Mouse (Mus musculus) splenic B cell, adult 2 months (primary cell): ENCODE results near the gene Hic1.

Experiments used
- DNase-seq: peaks from one replicate; pipeline ENCODE4 v3.0.0-alpha.2; 2011; ENCODE audit warnings: low read depth, low spot score
- H3K27me3 ChIP-seq: 2 replicates; pipeline ENCODE4 v1.6.1; 2012; ENCODE audit warnings: mild to moderate bottlenecking, low read length, moderate library complexity, mixed read lengths; ENCODE audit not compliant: control insufficient read depth, poor library complexity, insufficient read depth, severe bottlenecking
- H3K36me3 ChIP-seq: 2 replicates; pipeline ENCODE4 v1.6.1; 2012; ENCODE audit warnings: mild to moderate bottlenecking, low read length, moderate library complexity, mixed read lengths; ENCODE audit not compliant: control insufficient read depth, poor library complexity, insufficient read depth, severe bottlenecking

The Hic1 gene

GRCm38 (mm10) chr11:75135358-75135757 is 34.0 kb downstream of the Hic1 start:
- no peak for DNase-seq
- Histone ChIP-seq H3K27me3 (no peaks in the 10 kb centered on the region), H3K36me3 (no peaks in the 10 kb centered on the region; the same call in 1 of the 2 replicates)

- DNase-seq: no peak
- Histone ChIP-seq H3K36me3 (no peaks in the 10 kb centered on the region; the same call in 1 of the 2 replicates), H3K27me3 (no peaks in the 10 kb centered on the region)
These were observed 34.7 kb downstream of the Hic1 start for GRCm38 (mm10) chr11:75134485-75135068.

- Histone ChIP-seq H3K27me3 (no peaks in the 10 kb centered on the region), H3K36me3 (no peaks in the 10 kb centered on the region)
These were observed 35.4 kb downstream of the Hic1 start for GRCm38 (mm10) chr11:75133951-75134350.

GRCm38 (mm10) chr11:75133391-75133790 is 35.9 kb downstream of the Hic1 start:
- Histone ChIP-seq H3K27me3 (no peaks in the 10 kb centered on the region), H3K36me3 (no peaks in the 10 kb centered on the region)
- DNase-seq: no peak

More at GRCm38 (mm10) chr11:75133951-75134350, 35.4 kb downstream of the Hic1 start:
- no peak for DNase-seq

GRCm38 (mm10) chr11:75132278-75132677 is 37.0 kb downstream of the Hic1 start:
- H3K36me3 ChIP-seq: no peaks in the 10 kb centered on the region
- H3K27me3 ChIP-seq: no peaks in the 10 kb centered on the region
- no peak for DNase-seq

- DNase-seq: no peak
- Histone ChIP-seq H3K36me3 (no peaks in the 10 kb centered on the region), H3K27me3 (no peaks in the 10 kb centered on the region)
These were observed 38.0 kb downstream of the Hic1 start for GRCm38 (mm10) chr11:75131300-75131699.

- no peak for DNase-seq
- H3K27me3 ChIP-seq: no peaks in the 10 kb centered on the region
These were observed 39.8 kb downstream of the Hic1 start for GRCm38 (mm10) chr11:75129481-75129880.

GRCm38 (mm10) chr11:75126384-75126783 is 42.9 kb downstream of the Hic1 start:
- no peaks in the 10 kb centered on the region for H3K27me3 ChIP-seq
- no peak for DNase-seq
- H3K36me3 ChIP-seq: no peaks in the 10 kb centered on the region

More at GRCm38 (mm10) chr11:75129481-75129880, 39.8 kb downstream of the Hic1 start:
- H3K36me3 ChIP-seq: no peaks in the 10 kb centered on the region

GRCm38 (mm10) chr11:75124406-75124805 is 44.9 kb downstream of the Hic1 start:
- no peaks in the 10 kb centered on the region for H3K27me3 ChIP-seq
- no peak for DNase-seq
- no peaks in the 10 kb centered on the region for H3K36me3 ChIP-seq

GRCm38 (mm10) chr11:75121348-75121747 is 48.0 kb downstream of the Hic1 start:
- no peaks in the 10 kb centered on the region for H3K36me3 ChIP-seq
- no peaks in the 10 kb centered on the region for H3K27me3 ChIP-seq
- no peak for DNase-seq

GRCm38 (mm10) chr11:75119841-75120240 is 49.5 kb downstream of the Hic1 start:
- H3K36me3 ChIP-seq: no peaks in the 10 kb centered on the region
- no peaks in the 10 kb centered on the region for H3K27me3 ChIP-seq
- no peak for DNase-seq

GRCm38 (mm10) chr11:75119298-75119697 is 50.0 kb downstream of the Hic1 start:
- Histone ChIP-seq H3K36me3 (no peaks in the 10 kb centered on the region), H3K27me3 (no peaks in the 10 kb centered on the region)
- no peak for DNase-seq

GRCm38 (mm10) chr11:75118141-75118540 is 51.2 kb downstream of the Hic1 start:
- Histone ChIP-seq H3K36me3 (no peaks in the 10 kb centered on the region), H3K27me3 (no peaks in the 10 kb centered on the region)
- DNase-seq: no peak

- Histone ChIP-seq H3K27me3 (no peaks in the 10 kb centered on the region), H3K36me3 (no peaks in the 10 kb centered on the region)
- DNase-seq: no peak
These were observed 52.9 kb downstream of the Hic1 start for GRCm38 (mm10) chr11:75116379-75116778.
